ENCODE assay signal across 8 mouse cellular contexts in genomic region chr10:59897511-59897910, GRCm38 (mm10). TPM values are rescaled to one million over a fixed set of nuclear protein-coding genes. Genes with fewer than 3 reads are reported as not detected.
DNase-seq lines count a peak whose midpoint lies in the region; ATAC-seq and TF ChIP-seq lines count a peak whose summit lies in the region.

No protein-coding gene starts in this region.

- no peak overlapping the region for H3K4me2 ChIP-seq in lung, embryonic 16.5 days (ENCODE audit: low read depth, low read length)
- no peak overlapping the region for H3K4me2 ChIP-seq in lung, postnatal 0 days (replicated peaks; ENCODE audit: low read depth, low read length)
- H3K4me2 ChIP-seq in hindbrain, postnatal 0 days (ENCODE audit: low read depth, low read length): no peak overlapping the region
- H3K4me2 ChIP-seq in neural tube, embryonic 14.5 days (ENCODE audit: low read depth, low read length): peak overlapping the region; percentile 35; the same call in 1 of the 2 replicates

- peaks cover 35% of the 10 kb centered on the region for H3K36me3 ChIP-seq in lung, embryonic 16.5 days (ENCODE audit: control insufficient read depth, insufficient read depth, low read length)
- peaks cover 26% of the 10 kb centered on the region for H3K36me3 ChIP-seq in lung, postnatal 0 days (ENCODE audit: insufficient read depth, low read length)
- H3K36me3 ChIP-seq in hindbrain, postnatal 0 days (ENCODE audit: insufficient read depth, low read length): peaks cover 21% of the 10 kb centered on the region; the same call in 1 of the 2 replicates
- H3K36me3 ChIP-seq in limb, embryonic 10.5 days: peaks cover 58% of the 10 kb centered on the region
- peaks cover 19% of the 10 kb centered on the region; the same call in 1 of the 2 replicates for H3K36me3 ChIP-seq in neural tube, embryonic 14.5 days (ENCODE audit: control insufficient read depth, insufficient read depth, low read length)

- no peak for DNase-seq in lung, postnatal 0 days (ENCODE audit: low spot score)
- DNase-seq in embryo, embryonic 9.5 days (ENCODE audit: extremely low spot score): peak; percentile 75
- peak; percentile 90 for DNase-seq in hindbrain, postnatal 0 days (ENCODE audit: low spot score)
- no peak for DNase-seq in limb, embryonic 10.5 days (ENCODE audit: low spot score)
- no peak for DNase-seq in adrenal gland, postnatal 25 days
- no peak for DNase-seq in ovary, adult 18-20 months (ENCODE audit: low spot score)

- WGBS in lung, embryonic 16.5 days: 51% methylated on average over 5 of the region's 5 CpGs
- 58% methylated on average over 5 of the region's 5 CpGs for WGBS in lung, postnatal 0 days
- 10% methylated on average over 5 of the region's 5 CpGs for WGBS in hindbrain, postnatal 0 days
- whole genome bisulfite sequencing in limb, embryonic 10.5 days: 60% methylated on average over 5 of the region's 5 CpGs
- 7% methylated on average over 5 of the region's 5 CpGs for WGBS in neural tube, embryonic 14.5 days

- TF ChIP-seq CTCF in lung, postnatal 0 days (IDR thresholded peaks at IDR 0.05): no peak
- TF ChIP-seq CTCF in hindbrain, postnatal 0 days (IDR thresholded peaks at IDR 0.05; ENCODE audit: low read depth): no peak

- no peak overlapping the region for H3K4me3 ChIP-seq in lung, embryonic 16.5 days (ENCODE audit: low read length)
- no peak overlapping the region for H3K4me3 ChIP-seq in lung, postnatal 0 days (ENCODE audit: low read depth, low read length)
- no peak overlapping the region for H3K4me3 ChIP-seq in hindbrain, postnatal 0 days (ENCODE audit: low read length)
- H3K4me3 ChIP-seq in limb, embryonic 10.5 days: no peak overlapping the region
- no peak overlapping the region for H3K4me3 ChIP-seq in neural tube, embryonic 14.5 days (ENCODE audit: low read depth, low read length)

- H3K9ac ChIP-seq in lung, embryonic 16.5 days (ENCODE audit: low read length): no peak overlapping the region
- no peak overlapping the region for H3K9ac ChIP-seq in lung, postnatal 0 days (replicated peaks; ENCODE audit: low read depth)
- 0 out of 2 replicates have a peak overlapping the region, but pooled peaks have one; percentile 0 for H3K9ac ChIP-seq in hindbrain, postnatal 0 days (replicated peaks; ENCODE audit: low read length)
- H3K9ac ChIP-seq in neural tube, embryonic 14.5 days (replicated peaks; ENCODE audit: low read depth, low read length): peak overlapping the region; percentile 25; the same call in 1 of the 2 replicates

- no peaks in the 10 kb centered on the region for H3K27me3 ChIP-seq in lung, embryonic 16.5 days (ENCODE audit: control insufficient read depth, insufficient read depth, low read depth, low read length)
- no peaks in the 10 kb centered on the region for H3K27me3 ChIP-seq in lung, postnatal 0 days (replicated peaks; ENCODE audit: insufficient read depth, low read length)
- H3K27me3 ChIP-seq in hindbrain, postnatal 0 days (ENCODE audit: insufficient read depth, low read length): no peaks in the 10 kb centered on the region
- H3K27me3 ChIP-seq in limb, embryonic 10.5 days (ENCODE audit: low read depth, poor library complexity, severe bottlenecking): no peaks in the 10 kb centered on the region
- H3K27me3 ChIP-seq in neural tube, embryonic 14.5 days (ENCODE audit: control insufficient read depth, insufficient read depth, low read length): no peaks in the 10 kb centered on the region

- TF ChIP-seq EP300 in lung, postnatal 0 days (IDR thresholded peaks at IDR 0.05): no peak

- H3K27ac ChIP-seq in lung, embryonic 16.5 days (ENCODE audit: low read length): peak overlapping the region; percentile 47
- H3K27ac ChIP-seq in lung, postnatal 0 days (ENCODE audit: low read length): no peak overlapping the region
- peak overlapping the region; percentile 97 for H3K27ac ChIP-seq in hindbrain, postnatal 0 days
- peak overlapping the region; percentile 32 for H3K27ac ChIP-seq in limb, embryonic 10.5 days
- peak overlapping the region; percentile 86 for H3K27ac ChIP-seq in neural tube, embryonic 14.5 days (ENCODE audit: low read depth, low read length)

- no peaks in the 10 kb centered on the region for H3K9me3 ChIP-seq in lung, embryonic 16.5 days (ENCODE audit: control insufficient read depth, low read length)
- no peaks in the 10 kb centered on the region for H3K9me3 ChIP-seq in lung, postnatal 0 days (ENCODE audit: low read length)
- H3K9me3 ChIP-seq in hindbrain, postnatal 0 days (ENCODE audit: low read length): no peaks in the 10 kb centered on the region
- H3K9me3 ChIP-seq in limb, embryonic 10.5 days (replicated peaks): no peaks in the 10 kb centered on the region
- H3K9me3 ChIP-seq in neural tube, embryonic 14.5 days (ENCODE audit: control insufficient read depth, low read length): no peaks in the 10 kb centered on the region

- no peak for ATAC-seq in lung, embryonic 16.5 days (ENCODE audit: low read depth)
- ATAC-seq in lung, postnatal 0 days: no peak
- ATAC-seq in hindbrain, postnatal 0 days: peak; percentile 8; the same call in 1 of the 2 replicates
- peak; percentile 9; the same call in 1 of the 2 replicates for ATAC-seq in neural tube, embryonic 14.5 days (ENCODE audit: low read depth)

- H3K4me1 ChIP-seq in lung, embryonic 16.5 days (replicated peaks; ENCODE audit: control insufficient read depth, insufficient read depth, low read length): peaks cover 45% of the 10 kb centered on the region
- peaks cover 16% of the 10 kb centered on the region for H3K4me1 ChIP-seq in lung, postnatal 0 days (ENCODE audit: insufficient read depth, low read depth, low read length)
- H3K4me1 ChIP-seq in hindbrain, postnatal 0 days (ENCODE audit: insufficient read depth, low read length): peaks cover 33% of the 10 kb centered on the region
- peaks cover 65% of the 10 kb centered on the region for H3K4me1 ChIP-seq in limb, embryonic 10.5 days
- peaks cover 42% of the 10 kb centered on the region for H3K4me1 ChIP-seq in neural tube, embryonic 14.5 days (ENCODE audit: control insufficient read depth, insufficient read depth, low read length)

RNA-seq across cellular contexts. Expression of gene Dnajb12, which starts 18.2 kb away (rescaled TPM):
- 24.2 and 27.1 TPM in 2 replicates for polyA plus RNA-seq in lung, embryonic 16.5 days (2015; fragmentation: Nextera tagmentation; extraction: Ambion mirVana)
- polyA plus RNA-seq in lung, postnatal 0 days (2015; fragmentation: Nextera tagmentation; extraction: Ambion mirVana): 19.8 and 24.4 TPM in 2 replicates
- 45.1 and 56.8 TPM in 2 replicates for total RNA-seq in hindbrain, postnatal 0 days (2014; rRNA removed)
- 25.5 and 26.4 TPM in 2 replicates for polyA plus RNA-seq in hindbrain, postnatal 0 days (2015; fragmentation: Nextera tagmentation; extraction: Ambion mirVana)
- polyA plus RNA-seq in limb, embryonic 10.5 days (2016; fragmentation: Nextera tagmentation; extraction: Ambion mirVana): 25.8 and 28.2 TPM in 2 replicates
- 22.5 and 23.0 TPM in 2 replicates for polyA plus RNA-seq in neural tube, embryonic 14.5 days (2014; fragmentation: Nextera tagmentation; extraction: Ambion mirVana)
- total RNA-seq in adrenal gland, postnatal 25 days (2021): 65.1 and 69.2 TPM in 2 replicates

RNA-seq across cellular contexts. Expression of gene Ddit4, which starts 54.1 kb away (rescaled TPM):
- polyA plus RNA-seq in lung, embryonic 16.5 days (2015; fragmentation: Nextera tagmentation; extraction: Ambion mirVana): 36.3 and 39.3 TPM in 2 replicates
- polyA plus RNA-seq in lung, postnatal 0 days (2015; fragmentation: Nextera tagmentation; extraction: Ambion mirVana): 21.2 and 28.1 TPM in 2 replicates
- 55.9 and 76.6 TPM in 2 replicates for total RNA-seq in hindbrain, postnatal 0 days (2014; rRNA removed)
- polyA plus RNA-seq in hindbrain, postnatal 0 days (2015; fragmentation: Nextera tagmentation; extraction: Ambion mirVana): 55.2 and 56.9 TPM in 2 replicates
- 30.3 and 58.7 TPM in 2 replicates for polyA plus RNA-seq in limb, embryonic 10.5 days (2016; fragmentation: Nextera tagmentation; extraction: Ambion mirVana)
- polyA plus RNA-seq in neural tube, embryonic 14.5 days (2014; fragmentation: Nextera tagmentation; extraction: Ambion mirVana): 4.2 and 6.5 TPM in 2 replicates
- total RNA-seq in adrenal gland, postnatal 25 days (2021): 35.7 and 57.7 TPM in 2 replicates

Comparison
In these comparisons a context has a peak if more than half of its experiments do, and no peak if none do; other contexts are left out.
1. ATAC-seq: peak in hindbrain, postnatal 0 days (single experiment) and neural tube, embryonic 14.5 days (single experiment); none in lung, embryonic 16.5 days (single experiment) and lung, postnatal 0 days (single experiment).
2. H3K9ac ChIP-seq: peak in hindbrain, postnatal 0 days (single experiment) and neural tube, embryonic 14.5 days (single experiment); none in lung, embryonic 16.5 days (single experiment) and lung, postnatal 0 days (single experiment).
3. DNase-seq: peak in embryo, embryonic 9.5 days (single experiment) and hindbrain, postnatal 0 days (single experiment); none in lung, postnatal 0 days (single experiment), limb, embryonic 10.5 days (single experiment), adrenal gland, postnatal 25 days (single experiment) and ovary, adult 18-20 months (single experiment).